8 mouse cellular contexts compared by ENCODE assay signal in genomic region chr4:109437913-109438878, GRCm38 (mm10). TPM values are rescaled to one million over a fixed set of nuclear protein-coding genes. Genes with fewer than 3 reads are reported as not detected.
DNase-seq lines count a peak whose midpoint lies in the region; ATAC-seq and TF ChIP-seq lines count a peak whose summit lies in the region.

No protein-coding gene starts in this region.

- H3K27ac ChIP-seq in intestine, postnatal 0 days (ENCODE audit: low read depth, low read length) = no peak overlapping the region
- no peak overlapping the region for H3K27ac ChIP-seq in limb, embryonic 11.5 days (replicated peaks; ENCODE audit: low read depth, low read length)
- H3K27ac ChIP-seq in midbrain, embryonic 12.5 days (replicated peaks) = no peak overlapping the region

- H3K27me3 ChIP-seq in intestine, postnatal 0 days (replicated peaks; ENCODE audit: control insufficient read depth, insufficient read depth, low read length) = no peaks in the 10 kb centered on the region
- H3K27me3 ChIP-seq in limb, embryonic 11.5 days (ENCODE audit: control insufficient read depth, insufficient read depth, low read length) = no peaks in the 10 kb centered on the region
- H3K27me3 ChIP-seq in midbrain, embryonic 12.5 days = no peaks in the 10 kb centered on the region

- ATAC-seq in intestine, postnatal 0 days = peak; percentile 51; the same call in 1 of the 2 replicates
- no peak for ATAC-seq in limb, embryonic 11.5 days (ENCODE audit: insufficient number of reproducible peaks, low FRiP score, low TSS enrichment, low read depth)
- ATAC-seq in midbrain, embryonic 12.5 days (ENCODE audit: low FRiP score, low read depth) = peak; percentile 82

- WGBS in intestine, postnatal 0 days = 57% methylated on average over 9 of the region's 9 CpGs
- WGBS in limb, embryonic 11.5 days = 53% methylated on average over 9 of the region's 9 CpGs
- WGBS in midbrain, embryonic 12.5 days = 61% methylated on average over 9 of the region's 9 CpGs

- H3K4me2 ChIP-seq in intestine, postnatal 0 days (replicated peaks; ENCODE audit: low read depth) = no peak overlapping the region
- H3K4me2 ChIP-seq in limb, embryonic 11.5 days (ENCODE audit: low read depth, severe bottlenecking) = no peak overlapping the region
- H3K4me2 ChIP-seq in midbrain, embryonic 12.5 days (replicated peaks) = no peak overlapping the region

- no peaks in the 10 kb centered on the region for H3K36me3 ChIP-seq in intestine, postnatal 0 days (ENCODE audit: control insufficient read depth, insufficient read depth)
- H3K36me3 ChIP-seq in limb, embryonic 11.5 days (ENCODE audit: control insufficient read depth, insufficient read depth, low read length) = no peaks in the 10 kb centered on the region
- no peaks in the 10 kb centered on the region for H3K36me3 ChIP-seq in midbrain, embryonic 12.5 days

- no peak overlapping the region for H3K9ac ChIP-seq in intestine, postnatal 0 days (ENCODE audit: low read depth, low read length)
- H3K9ac ChIP-seq in limb, embryonic 11.5 days (ENCODE audit: low read length) = no peak overlapping the region
- H3K9ac ChIP-seq in midbrain, embryonic 12.5 days (replicated peaks) = no peak overlapping the region

- TF ChIP-seq CTCF in intestine, postnatal 0 days (IDR thresholded peaks at IDR 0.05; ENCODE audit: low read depth) = peak; percentile 94

- no peaks in the 10 kb centered on the region for H3K4me1 ChIP-seq in intestine, postnatal 0 days (replicated peaks; ENCODE audit: control insufficient read depth, insufficient read depth, low read length)
- H3K4me1 ChIP-seq in limb, embryonic 11.5 days (ENCODE audit: control insufficient read depth, insufficient read depth, low read length) = no peaks in the 10 kb centered on the region
- no peaks in the 10 kb centered on the region for H3K4me1 ChIP-seq in midbrain, embryonic 12.5 days

- no peak overlapping the region for H3K4me3 ChIP-seq in intestine, postnatal 0 days (ENCODE audit: low read depth, low read length)
- no peak overlapping the region for H3K4me3 ChIP-seq in limb, embryonic 11.5 days (ENCODE audit: low read depth, low read length)
- H3K4me3 ChIP-seq in midbrain, embryonic 12.5 days = no peak overlapping the region

- DNase-seq in 416B (ENCODE audit: low read depth) = peak; percentile 79
- DNase-seq in adrenal gland, adult 18-20 months (ENCODE audit: low spot score in 2 of 2) = peak; percentile 73 to 76
- DNase-seq in embryo, embryonic 10.5 days (ENCODE audit: low spot score) = peak; percentile 84
- DNase-seq in gastrocnemius, postnatal 36 days = peak; percentile 51 to 70
- DNase-seq in limb, embryonic 11.5 days (ENCODE audit: low spot score) = peak; percentile 79
- DNase-seq in spleen, adult 12 weeks (ENCODE audit: low spot score) = peak; percentile 73

- intact Hi-C loops in gastrocnemius, postnatal 36 days (cut with DNase I) = no loop called here

- H3K9me3 ChIP-seq in intestine, postnatal 0 days (ENCODE audit: control insufficient read depth) = no peaks in the 10 kb centered on the region
- no peaks in the 10 kb centered on the region for H3K9me3 ChIP-seq in limb, embryonic 11.5 days (ENCODE audit: control insufficient read depth, low read length)
- no peaks in the 10 kb centered on the region for H3K9me3 ChIP-seq in midbrain, embryonic 12.5 days

RNA-seq across cellular contexts. Expression of gene Ttc39a, which starts 31.8 kb away (rescaled TPM):
- total RNA-seq in adrenal gland, adult 18-20 months (2021) = 1 to 10 TPM; 3.8 to 6.3 TPM
- total RNA-seq in gastrocnemius, postnatal 36 days (2021) = under 1 TPM; 0.17 to 0.18 TPM
- polyA plus RNA-seq in intestine, postnatal 0 days (2015; fragmentation: Nextera tagmentation; extraction: Ambion mirVana) = 6.3 and 7.5 TPM in 2 replicates
- 6.1 and 6.3 TPM in 2 replicates for polyA plus RNA-seq in limb, embryonic 11.5 days (2014; fragmentation: Nextera tagmentation; extraction: Ambion mirVana)
- polyA plus RNA-seq in midbrain, embryonic 12.5 days (2016; fragmentation: Nextera tagmentation; extraction: Ambion mirVana) = 1.2 and 1.6 TPM in 2 replicates

RNA-seq across cellular contexts. Expression of gene Rnf11, which starts 46.3 kb away (rescaled TPM):
- total RNA-seq in adrenal gland, adult 18-20 months (2021) = 100 to 1,000 TPM; 187 to 242 TPM
- total RNA-seq in gastrocnemius, postnatal 36 days (2021) = 100 to 1,000 TPM; 122 to 129 TPM
- 36.0 and 39.2 TPM in 2 replicates for polyA plus RNA-seq in intestine, postnatal 0 days (2015; fragmentation: Nextera tagmentation; extraction: Ambion mirVana)
- polyA plus RNA-seq in limb, embryonic 11.5 days (2014; fragmentation: Nextera tagmentation; extraction: Ambion mirVana) = 36.1 and 36.9 TPM in 2 replicates
- polyA plus RNA-seq in midbrain, embryonic 12.5 days (2016; fragmentation: Nextera tagmentation; extraction: Ambion mirVana) = 59.4 and 65.4 TPM in 2 replicates
